Mouse (Mus musculus): ENCODE measurements around the gene Prkaca. TPM values are rescaled to one million over a fixed set of nuclear protein-coding genes. Genes with fewer than 3 reads are reported as not detected.
A peak's percentile ranks its signal among the peaks of the same experiment; 100 is the strongest.
"Not testable (repeated sequence)": the region's sequence is repeated elsewhere in the genome, so short reads cannot be mapped to it uniquely, and the experiment has no call there.

The Prkaca gene
- total RNA-seq, 2 experiments from 2014 or later = 240 to 254 TPM

DNA sequence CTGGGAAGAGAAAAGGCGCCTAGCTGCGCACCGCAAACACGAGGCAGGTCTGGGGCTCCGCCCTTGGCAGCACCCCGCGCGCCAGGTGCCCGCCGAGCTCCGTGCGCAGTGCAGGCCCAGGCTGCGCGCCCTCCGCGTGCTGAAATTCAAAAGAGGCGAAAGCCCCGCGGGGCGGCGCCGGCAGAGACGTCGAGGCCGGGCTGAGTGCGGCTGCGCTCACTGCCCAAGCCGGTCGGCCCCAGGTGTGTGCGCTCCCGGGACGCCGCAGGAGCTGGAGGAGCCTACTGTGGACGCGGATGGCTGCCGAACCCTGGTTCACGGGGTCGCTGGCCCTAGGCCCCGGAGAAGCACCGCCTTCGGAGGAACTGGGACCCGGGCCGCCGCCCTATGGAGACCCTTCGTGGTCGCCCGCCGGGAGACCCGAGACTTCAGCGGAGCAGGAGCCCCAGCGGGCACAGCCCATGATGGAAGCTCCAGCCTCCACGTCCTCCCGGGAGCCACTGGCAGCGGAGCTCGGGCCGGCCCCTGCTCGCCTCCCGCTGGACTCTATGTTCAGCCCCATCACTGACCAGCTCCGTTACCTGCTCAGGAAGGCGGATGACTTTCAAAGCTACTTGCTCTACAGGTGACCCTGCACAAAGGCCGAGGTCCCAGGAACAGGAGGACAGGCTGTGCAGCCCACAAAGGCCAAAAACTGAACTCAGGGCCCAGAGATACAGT lies 28.6 kb downstream of the Prkaca start, which contains the start of gene 1700067K01Rik:
1700067K01Rik (plus strand) TSS at position 222 of the 720 bp plus-strand sequence.
- no peak for DNase-seq (ENCODE audit: low spot score in 2 of 2)

DNA sequence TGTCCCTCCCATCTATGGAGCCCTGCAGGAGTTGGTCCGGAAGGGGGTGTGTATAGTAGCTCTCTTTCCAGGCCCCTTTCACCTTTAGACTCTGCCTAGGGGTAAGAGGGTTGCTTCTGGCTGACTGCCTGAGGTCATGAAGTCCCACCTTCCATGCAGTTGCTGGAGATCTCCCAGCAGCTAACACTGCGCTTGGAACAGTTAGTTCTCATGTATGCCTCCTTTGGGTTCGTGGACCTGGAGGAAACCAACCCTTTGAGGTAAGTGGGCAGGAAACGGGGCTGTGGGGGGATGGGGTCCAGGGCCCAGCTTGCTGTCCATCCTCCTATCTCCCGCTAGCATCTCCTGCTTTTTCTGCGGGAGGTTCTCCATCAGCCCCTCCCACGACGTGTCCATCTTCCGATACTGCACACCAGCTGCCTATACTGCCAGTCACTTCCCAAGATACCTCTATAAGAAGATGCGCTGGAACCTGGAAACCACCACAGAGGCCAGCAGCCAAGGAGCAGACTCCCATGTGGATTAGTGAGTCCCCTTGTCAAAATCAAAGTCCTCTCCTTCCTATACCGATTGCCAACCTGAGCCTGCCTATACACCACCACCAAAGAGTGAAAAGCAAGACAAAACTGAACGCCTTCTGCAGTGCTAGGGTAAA lies 30.3 kb downstream of the Prkaca start:
- no peak for DNase-seq (ENCODE audit: low spot score in 2 of 2)

DNA sequence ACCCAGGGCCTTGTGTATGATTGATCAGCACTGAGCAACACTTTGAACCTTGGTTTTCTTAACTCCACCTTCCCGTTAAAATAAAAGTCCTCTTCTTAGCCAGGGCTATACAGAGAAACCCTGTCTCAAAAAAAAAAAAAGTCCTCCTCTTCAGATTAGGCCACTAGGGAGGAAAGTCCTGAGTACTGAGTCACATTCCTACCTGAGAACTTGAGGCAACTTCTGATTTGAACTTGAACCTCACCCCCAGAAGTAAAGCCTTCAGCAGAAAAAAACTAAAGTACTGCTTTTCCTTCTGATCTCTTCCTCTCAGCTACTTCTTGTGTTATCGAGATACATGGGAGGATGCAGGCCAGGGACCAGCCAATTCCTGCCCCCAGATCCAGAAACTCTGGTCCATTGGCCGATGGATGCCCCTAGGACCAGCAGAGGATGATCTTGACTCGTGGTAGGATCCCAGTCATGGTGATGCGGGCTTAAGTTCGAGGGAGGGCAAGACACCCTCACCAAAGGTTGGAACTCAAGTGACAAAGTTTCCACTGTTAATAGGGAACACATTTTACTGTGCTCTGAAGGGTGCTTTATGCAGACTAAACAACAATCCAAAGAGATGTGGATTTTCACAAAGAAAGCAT lies 30.9 kb downstream of the Prkaca start:
- no peak for DNase-seq (ENCODE audit: low spot score in 2 of 2)

DNA sequence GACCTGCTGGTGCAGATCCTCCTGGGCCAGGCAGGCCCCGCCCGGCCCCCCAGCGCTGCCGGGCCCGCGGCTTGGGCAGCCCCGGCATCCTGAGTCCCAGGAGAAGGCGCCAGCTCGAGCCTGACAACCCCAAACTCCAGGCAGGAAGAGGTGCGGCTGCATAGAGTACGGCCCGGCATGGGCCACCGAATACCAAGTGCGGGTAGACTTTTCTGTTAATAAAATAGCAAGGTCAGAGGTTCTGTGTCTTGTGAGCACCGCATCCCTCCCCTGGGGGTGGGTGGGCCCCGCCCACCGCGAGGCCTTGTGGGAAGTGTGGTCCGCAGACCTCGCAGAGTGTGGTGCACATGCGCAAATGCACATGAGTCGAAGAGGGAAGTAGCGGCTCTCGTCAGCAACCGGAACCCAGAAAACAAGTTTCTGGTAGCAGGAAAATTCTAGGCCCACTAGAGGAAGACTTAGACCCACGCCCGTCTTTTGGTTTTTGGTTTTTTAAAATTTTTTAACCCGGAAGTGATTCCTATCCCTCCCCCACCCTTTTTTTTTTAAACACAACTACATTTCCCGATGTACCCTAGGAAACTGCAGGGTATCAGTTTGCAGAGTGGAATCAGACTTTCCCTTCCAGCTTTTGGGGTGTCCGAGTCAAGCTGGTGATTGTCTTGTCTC lies 31.9 kb downstream of the Prkaca start:
- DNase-seq (ENCODE audit: low spot score in 2 of 2) = peak; percentile 88 to 93

DNA sequence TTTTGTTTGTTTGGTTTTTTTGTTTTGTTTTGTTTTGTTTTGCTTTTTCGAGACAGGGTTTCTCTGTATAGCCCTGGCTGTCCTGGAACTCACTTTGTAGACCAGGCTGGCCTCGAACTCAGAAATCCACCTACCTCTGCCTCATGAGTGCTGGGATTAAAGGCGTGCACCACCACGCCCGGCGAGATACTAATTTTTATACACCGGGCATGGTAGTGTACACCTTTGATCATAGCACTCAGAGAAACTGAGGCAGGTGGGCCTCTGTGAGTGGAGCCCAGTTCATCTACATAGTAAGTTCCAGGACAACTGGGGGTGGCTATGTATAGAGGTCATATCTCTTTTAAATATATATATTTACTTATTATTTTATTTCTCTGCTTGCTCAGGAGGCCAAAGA lies 32.7 kb downstream of the Prkaca start:
- not testable (repeated sequence) for DNase-seq (ENCODE audit: low spot score in 2 of 2)

DNA sequence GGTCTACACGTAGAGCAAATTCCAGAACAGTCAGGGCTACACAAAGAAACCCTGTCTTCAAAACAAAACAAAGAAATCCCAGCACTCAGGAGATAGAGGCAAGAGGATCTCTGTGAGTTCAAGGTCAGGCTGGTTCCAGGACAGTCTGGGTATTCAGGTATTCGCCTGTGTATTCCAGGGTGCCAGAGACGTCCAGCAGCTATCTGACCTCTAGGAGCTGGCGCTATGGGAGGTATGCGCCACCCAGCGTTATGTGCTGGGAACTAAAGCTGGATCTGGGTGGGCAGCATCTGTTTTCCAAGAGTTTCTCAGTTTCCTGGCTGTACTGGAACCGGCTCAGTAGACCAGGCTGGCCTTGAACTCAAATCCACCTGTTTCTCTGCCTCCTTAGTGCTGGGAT lies 35.6 kb downstream of the Prkaca start:
- no peak for DNase-seq (ENCODE audit: low spot score in 2 of 2)

DNA sequence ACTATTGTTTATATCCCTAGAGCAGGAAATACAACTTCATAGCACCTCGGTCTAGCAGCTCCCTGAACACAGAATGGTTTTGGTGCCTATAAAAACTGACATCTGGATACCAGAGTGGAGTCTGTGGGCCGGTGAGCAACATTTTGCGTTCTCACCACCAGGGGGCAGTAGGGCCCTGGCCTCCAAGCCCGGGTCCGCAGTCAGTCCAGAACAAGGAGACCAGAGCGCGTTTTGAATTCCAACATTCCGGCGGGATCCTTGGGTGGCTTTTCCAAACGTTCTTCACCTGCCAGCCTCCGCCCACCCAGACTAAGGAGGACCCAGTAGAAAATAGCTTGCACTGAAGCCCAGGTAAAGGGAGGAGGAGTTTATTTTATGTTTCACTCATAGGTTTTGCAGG lies 37.1 kb downstream of the Prkaca start:
- DNase-seq (ENCODE audit: low spot score in 2 of 2) = peak; percentile 85 to 90

DNA sequence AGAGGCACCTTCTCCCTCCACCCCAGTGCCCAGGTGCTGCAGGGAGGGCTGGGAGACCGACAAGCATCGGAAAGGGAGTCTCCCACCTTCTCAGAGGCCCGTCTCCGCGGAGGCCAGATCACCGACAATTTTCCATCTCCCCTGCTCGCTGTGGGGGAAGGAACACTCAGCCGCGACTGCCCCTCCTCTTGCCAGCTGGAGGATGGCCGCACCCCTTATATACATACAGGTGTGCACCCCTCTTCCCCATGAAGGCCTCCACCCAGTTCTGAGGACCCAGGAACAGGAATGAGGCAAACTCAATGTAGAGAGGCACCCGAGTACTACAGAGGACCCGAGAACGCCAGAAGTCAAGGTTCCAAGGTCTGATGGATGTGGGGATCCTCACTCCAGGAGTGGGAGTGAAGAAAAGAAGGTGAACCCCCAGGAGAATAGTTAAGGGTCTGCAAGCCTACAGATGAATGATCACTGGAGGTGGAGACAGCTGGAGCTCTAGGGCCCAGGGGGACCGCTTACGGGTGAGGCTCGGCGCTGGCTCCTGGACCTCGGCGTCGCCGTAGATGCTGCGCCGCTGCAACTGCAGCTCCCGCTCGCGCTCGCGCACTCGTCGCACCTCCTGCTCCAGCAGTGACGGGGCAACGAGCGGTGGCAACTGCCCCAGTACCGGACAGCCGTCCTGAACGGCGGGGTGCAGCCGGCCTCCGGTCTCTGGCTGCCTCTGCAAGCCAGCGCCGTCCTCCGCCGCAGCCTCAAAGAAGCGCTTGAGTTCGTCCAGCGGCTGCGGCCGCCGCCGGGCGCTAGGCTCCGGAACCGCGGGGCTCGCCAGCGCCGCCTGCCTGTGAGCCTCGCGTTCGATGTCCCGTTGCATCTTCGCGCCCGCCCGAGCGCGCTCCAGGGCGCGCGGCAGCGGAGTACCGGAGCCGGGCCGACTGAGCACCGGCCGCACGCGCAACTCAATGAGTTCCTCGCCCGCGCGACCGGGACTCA lies 38.1 kb downstream of the Prkaca start:
- DNase-seq (ENCODE audit: low spot score in 2 of 2) = peak; percentile 70 to 85

DNA sequence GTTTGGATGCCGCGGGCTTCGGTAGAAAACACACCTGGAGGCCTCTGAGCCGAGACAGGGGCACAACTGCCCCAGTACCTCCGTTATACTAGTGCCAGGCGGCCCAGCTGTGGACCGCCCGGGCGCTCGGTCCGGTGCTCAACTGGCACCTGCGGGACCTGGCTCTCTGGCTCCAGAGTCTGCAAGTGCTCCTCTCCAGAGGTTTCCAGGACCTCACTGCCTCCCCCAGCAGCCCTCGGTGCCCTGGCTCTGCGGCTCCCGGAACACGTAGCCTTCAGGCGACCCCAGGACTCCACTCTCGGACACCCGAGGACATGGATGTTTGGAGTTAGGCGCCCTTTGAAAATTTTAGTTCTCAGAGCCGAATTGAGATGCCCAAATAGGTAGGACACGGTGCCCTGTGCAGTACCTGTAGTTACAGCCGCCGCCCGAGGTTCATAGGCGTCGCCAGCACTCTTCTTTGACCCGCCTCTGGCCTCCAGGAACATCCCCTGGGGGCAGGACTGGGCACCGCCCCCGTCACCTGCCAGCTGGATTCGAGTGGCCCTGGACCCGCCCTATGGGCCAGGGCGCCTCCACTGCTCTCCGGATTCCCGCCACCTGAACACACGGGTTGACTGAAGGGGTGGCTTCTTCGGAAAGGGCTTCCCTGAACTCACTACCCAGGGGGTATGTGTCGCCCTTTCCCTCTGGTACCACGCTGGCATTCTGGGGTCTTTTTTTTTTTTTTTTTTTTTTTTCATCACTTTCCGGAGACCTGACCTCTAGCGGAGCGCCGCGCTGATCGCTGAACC lies 39.1 kb downstream of the Prkaca start, which contains the start of gene 2210011C24Rik:
2210011C24Rik (minus strand) TSS at position 467 of the 794 bp plus-strand sequence.
- no peak for DNase-seq (ENCODE audit: low spot score in 2 of 2)

DNA sequence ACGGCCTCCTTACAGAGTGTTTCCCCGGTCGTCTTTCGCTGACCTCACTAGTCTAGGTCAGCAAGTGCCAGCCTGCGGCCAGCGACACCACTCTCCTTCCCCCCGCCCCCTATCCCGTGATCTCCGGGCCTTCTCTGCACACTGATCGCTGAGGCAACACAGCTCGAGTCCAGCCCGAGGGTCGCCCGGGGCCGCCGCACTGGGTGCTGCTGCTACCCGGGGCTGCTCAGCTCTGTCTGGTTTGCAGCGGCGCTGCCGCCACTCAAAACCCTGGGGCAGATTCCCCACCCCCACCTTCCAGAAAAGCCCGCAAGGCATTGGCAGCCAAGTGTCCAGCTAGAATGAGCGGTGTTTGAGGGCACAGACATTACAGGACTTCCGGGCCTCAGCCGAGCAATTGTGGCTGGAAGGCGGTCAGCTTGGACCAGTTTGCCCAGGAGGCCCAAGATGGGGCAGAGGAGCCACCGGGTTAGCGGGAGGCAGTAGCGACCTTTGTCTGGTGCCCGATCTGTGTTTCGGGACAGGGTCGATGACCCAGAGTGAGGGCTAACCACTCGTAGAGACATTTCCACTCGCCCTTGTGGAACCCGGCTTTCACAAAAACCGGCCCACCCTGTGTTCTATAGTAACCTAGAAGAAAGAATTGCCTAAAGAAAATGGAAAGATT lies 39.8 kb downstream of the Prkaca start:
- no peak for DNase-seq (ENCODE audit: low spot score in 2 of 2)

DNA sequence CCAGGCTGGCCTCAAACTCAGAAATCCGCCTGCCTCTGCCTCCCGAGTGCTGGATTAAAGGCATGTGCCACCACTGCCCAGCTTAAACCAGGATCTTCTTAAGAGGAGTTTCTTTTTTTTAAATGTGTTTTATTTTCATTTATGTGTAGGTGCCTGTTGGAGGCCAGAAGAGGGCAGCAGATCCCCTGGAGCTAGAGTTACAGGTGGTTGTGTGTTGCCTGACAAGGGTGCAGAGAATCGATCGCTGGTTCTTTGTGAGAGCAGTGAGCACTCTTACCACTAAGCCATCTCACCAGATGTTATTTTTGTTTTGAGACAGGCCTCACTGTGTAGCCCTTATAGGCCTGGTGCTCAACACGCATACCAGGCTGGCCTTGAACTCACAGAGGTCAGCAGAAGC lies 43.0 kb downstream of the Prkaca start:
- DNase-seq (ENCODE audit: low spot score in 2 of 2) = no peak

DNA sequence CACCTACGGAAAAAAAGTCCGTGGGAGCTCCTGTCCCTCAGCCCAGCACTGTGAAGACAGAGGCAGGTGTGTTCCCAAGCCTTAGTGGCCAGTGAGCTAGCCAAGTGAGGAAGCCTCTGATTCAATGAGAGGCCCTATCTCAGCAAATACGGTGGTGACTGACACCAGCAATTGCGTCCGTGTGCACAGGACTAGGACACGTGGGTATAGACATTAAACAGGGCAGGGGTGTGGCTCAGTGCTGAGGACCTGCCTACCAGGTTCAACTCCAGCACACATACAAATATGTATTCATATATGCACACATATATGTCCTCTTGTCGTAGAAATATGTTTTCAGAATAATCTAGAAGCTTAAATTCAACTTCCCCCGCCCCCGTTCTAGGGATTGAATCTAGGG lies 46.9 kb downstream of the Prkaca start:
- DNase-seq (ENCODE audit: low spot score in 2 of 2) = no peak

DNA sequence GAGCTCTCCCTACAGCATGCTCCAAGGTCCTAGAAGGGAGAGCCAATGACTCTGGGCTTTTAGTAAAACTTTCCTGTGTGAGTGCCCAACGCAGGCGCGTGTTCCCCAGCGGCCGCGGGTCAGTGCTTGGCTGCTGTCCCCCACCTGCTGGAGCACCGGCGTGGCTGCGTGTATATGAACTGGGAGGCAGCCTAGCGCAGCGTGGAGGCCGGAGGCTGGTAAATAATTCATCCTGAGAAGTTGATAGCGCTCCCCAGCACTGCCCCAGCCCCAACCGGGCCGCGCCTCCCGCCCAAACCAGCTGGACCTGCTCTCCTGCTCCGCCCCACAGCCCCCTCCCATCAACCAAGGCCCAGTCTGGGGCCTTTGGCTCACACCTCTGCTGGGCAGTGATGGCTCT lies 48.3 kb downstream of the Prkaca start, which contains the start of gene Palm3:
Palm3 (plus strand) TSS at position 376 of the 400 bp plus-strand sequence.
- no peak for DNase-seq (ENCODE audit: low spot score in 2 of 2)

DNA sequence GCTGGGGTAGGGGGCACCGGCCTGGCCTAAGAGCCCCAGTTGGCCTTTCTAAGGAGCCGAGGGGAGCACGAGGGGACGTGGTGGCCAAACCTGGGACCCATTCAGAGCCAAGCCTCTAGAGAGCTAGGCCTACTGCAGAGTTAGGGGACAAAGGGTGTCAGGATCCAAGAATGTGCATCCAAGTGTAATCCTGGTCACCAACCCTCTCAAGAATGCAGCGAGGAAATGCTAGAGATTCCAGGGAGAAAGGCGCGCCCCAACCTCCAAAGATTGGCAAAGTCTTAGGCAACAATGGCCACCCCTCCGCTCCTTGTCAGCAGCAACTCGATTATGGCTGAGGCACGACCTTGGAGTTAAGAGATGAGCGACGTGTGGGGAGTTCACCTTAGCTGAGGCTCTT lies 48.8 kb downstream of the Prkaca start:
- no peak for DNase-seq (ENCODE audit: low spot score in 2 of 2)

DNA sequence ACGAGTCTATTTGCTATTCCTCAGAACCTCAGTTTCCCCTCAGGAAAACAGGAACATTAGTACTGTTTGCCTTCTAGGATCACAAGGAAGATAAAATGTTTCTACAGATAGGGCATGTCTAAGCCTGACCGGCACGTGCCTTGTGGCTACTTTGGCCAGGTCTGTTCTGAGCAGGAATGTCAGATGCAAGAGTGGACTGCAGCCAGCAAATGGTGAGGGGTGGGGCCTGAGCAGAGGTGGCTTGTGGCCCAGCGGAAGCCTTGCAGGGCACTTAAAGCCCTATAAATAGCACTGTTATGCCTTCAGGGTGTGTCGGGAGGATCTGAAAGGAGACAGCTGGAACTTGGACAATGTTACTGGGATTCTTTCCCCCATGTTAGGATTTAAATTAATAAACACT lies 50.3 kb downstream of the Prkaca start:
- DNase-seq (ENCODE audit: low spot score in 2 of 2) = no peak

DNA sequence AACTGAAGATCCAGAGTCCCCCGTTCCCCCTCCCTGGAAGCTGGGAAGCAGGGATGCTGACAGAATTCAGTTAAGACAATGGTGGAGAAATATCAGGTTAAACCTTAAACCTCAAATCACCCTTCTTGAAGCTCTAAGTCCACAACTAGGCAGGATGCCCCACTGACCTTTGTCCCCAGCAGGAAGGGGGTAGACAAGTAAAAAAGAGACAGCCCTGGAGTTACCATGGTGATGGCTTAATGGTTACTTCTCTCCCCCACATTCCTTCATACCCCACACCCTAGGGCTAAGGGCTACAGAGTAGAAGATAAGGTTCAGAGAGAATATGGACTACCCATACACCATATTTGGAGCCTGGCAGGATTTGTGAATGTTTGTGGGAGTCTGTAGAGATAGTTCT lies 50.8 kb downstream of the Prkaca start:
- no peak for DNase-seq (ENCODE audit: low spot score in 2 of 2)

DNA sequence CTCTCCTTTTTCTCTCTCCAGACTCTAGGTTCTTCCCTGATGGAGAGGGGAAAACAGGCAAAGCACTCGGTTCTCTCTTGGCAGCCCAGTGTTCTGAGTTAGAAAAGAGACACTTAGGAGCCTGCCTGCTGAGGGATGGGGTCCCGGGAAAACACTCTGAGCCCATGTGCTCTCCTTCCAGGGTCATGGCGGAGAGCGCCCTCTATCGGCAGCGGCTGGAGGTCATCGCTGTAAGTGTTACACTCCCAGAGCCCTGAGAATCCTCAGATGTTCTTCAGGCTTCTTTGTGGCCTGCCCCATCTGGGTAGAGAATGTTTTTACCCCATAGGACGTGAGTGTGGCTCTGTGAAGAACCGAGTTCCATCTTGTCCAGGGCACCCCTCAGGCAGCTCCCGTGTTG lies 51.4 kb downstream of the Prkaca start:
- peak; percentile 63 to 65 for DNase-seq (ENCODE audit: low spot score in 2 of 2)

DNA sequence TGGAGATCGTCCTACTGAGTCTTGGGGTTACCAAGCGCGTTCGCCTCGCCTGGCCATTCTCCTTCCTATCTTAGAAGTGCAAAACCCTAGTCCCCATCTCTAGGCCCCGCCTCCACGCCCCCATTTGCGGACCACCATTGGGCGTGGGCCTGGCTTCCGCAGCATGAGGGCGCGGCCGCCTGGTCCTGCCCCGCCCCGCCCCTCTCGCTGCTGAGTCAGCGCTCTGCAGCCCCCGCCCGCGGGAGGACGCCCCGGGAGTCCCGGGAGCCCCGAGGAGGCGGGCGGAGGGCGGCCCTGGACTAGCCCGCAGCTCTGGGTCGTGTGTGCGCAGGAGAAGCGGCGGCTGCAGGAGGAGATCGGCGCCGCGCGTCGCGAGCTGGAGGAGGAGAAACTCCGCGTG lies 53.1 kb downstream of the Prkaca start:
- peak; percentile 53 to 67 for DNase-seq (ENCODE audit: low spot score in 2 of 2)

DNA sequence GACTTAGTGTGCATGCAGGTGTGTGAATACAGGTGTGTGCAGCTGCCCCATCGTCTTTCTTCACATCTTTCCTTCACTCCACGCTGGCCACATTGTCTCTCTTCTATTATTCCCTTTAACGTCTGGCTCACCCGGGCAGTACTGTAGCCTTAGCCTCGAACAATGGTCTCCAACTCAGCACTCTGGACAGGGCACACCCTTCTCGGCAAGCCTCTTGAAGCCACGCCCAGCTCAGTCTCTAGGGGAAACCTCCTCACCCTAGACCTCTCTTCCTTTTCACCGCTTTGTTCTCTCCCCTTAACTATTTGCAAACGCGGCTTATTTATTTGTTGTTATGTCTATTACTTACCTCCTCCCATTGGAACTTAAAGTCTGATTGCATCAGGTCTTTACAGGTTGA lies 54.7 kb downstream of the Prkaca start:
- DNase-seq (ENCODE audit: low spot score in 2 of 2) = no peak

Data from layer of hippocampus, postnatal 10 days (tissue).